Mouse (Mus musculus): ENCODE measurements at regions not wholly inside any gene's neighbourhood (a gene's known extent, or its start where the extent isn't known, plus 50 kb on each side); places are given as distances from the start of the nearest gene placed in this dataset.

- no peak for DNase-seq
These were observed 172.2 kb upstream of the Klhl29 start for GRCm38 (mm10) chr12:5547698-5548097.

GRCm38 (mm10) chr12:5542701-5543100 lies 167.2 kb upstream of the Klhl29 start:
- DNase-seq = no peak

- no peak for DNase-seq
These were observed 120.8 kb upstream of the Klhl29 start for GRCm38 (mm10) chr12:5496299-5496698.

- DNase-seq = no peak
These were observed 119.4 kb upstream of the Klhl29 start for GRCm38 (mm10) chr12:5494657-5495512.

GRCm38 (mm10) chr12:5464250-5464899 lies 88.9 kb upstream of the Klhl29 start:
- DNase-seq = peak in 1 of 2 experiments; percentile 38

- DNase-seq = no peak
These were observed 77.7 kb upstream of the Klhl29 start for GRCm38 (mm10) chr12:5453157-5453556.

- DNase-seq = no peak
These were observed 68.2 kb upstream of the Klhl29 start for GRCm38 (mm10) chr12:5443730-5444129.

GRCm38 (mm10) chr12:5443091-5443531 lies 67.6 kb upstream of the Klhl29 start:
- no peak for DNase-seq

- no peak for DNase-seq
These were observed 67.2 kb upstream of the Klhl29 start for GRCm38 (mm10) chr12:5442679-5443078.

- no peak for DNase-seq
These were observed 65.0 kb upstream of the Klhl29 start for GRCm38 (mm10) chr12:5440482-5440881.

GRCm38 (mm10) chr12:5435876-5436275 lies 60.4 kb upstream of the Klhl29 start:
- no peak for DNase-seq

- DNase-seq = no peak
These were observed 58.6 kb upstream of the Klhl29 start for GRCm38 (mm10) chr12:5434060-5434459.

- no peak for DNase-seq
These were observed 57.2 kb upstream of the Klhl29 start for GRCm38 (mm10) chr12:5432688-5433087.

- peak; percentile 37 to 50 for DNase-seq
These were observed 53.3 kb upstream of the Klhl29 start for GRCm38 (mm10) chr12:5428733-5429132.
